Mouse (Mus musculus): ENCODE data around the gene Tpst2. TPM values are rescaled to one million over a fixed set of nuclear protein-coding genes. Genes with fewer than 3 reads are reported as not detected.

Gene Tpst2
- total RNA-seq, 4 experiments from 2014 or later: 143 to 211 (median 173) TPM

DNA sequence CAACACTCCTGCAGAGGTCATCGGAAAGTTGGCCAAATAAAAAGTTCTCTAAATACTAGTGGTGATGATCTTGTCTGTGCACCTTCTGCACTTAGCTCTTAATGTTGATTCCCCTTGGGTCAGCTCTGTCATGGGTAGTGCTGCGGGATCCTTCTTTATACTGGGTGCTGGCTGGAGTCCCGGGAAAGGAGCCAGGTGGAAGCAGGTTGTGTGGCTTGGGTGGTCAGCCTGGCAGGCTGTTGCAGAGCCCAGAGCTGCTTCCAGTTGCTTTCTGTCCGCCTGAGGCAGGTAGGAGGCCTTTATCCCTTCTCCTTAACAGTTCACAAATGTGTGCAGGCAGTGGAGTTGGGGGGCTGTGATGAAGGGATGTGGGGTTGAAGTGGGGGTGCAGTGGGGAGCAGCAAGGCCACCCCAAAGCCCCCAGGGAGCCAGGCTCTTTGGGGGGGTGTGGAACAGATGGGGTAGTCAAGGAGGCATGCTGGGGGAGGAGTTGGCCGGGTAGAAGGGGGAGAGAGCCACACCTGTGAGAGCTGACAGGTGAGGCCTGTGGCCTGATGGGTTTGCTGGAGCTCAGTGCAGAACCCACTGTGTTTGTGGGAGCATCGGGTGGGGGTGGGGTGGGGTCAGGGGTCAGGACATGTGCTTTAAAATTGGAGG, 5.8 kb downstream of the Tpst2 start:
- DNase-seq: no peak

DNA sequence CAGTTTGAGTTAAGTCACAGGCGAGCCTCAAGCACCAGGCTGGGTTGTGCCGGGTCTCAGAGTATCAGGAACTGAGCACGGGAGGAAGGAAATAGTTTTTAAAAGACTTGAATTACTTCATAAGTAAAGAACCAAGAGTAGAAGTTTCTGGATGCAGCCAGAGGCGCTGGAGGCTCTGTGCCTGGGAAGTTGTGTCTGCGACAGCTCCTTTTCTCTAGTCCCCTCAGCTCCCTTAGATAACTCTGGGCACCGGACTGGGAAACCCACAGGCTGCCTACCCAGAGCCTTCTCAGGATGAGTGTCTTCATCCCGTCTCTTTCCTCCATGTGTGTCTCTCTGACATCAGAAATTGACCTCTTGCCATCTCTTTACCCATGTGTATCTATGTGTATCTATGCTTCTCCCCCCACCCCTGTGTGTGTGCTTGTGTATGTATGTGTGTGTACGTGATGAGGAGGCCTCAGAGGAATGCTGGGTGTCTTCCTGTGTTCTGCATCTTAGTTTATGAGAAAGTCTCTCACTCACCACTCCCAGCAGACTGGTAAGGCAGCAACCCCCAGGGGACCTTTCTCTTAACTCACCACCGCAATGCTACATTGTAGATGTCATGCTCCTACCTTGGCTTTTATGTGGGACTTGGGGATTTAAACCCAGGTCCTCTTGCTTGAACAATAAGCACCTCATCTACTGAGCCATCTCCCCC, 6.4 kb downstream of the Tpst2 start:
- no peak for DNase-seq

DNA sequence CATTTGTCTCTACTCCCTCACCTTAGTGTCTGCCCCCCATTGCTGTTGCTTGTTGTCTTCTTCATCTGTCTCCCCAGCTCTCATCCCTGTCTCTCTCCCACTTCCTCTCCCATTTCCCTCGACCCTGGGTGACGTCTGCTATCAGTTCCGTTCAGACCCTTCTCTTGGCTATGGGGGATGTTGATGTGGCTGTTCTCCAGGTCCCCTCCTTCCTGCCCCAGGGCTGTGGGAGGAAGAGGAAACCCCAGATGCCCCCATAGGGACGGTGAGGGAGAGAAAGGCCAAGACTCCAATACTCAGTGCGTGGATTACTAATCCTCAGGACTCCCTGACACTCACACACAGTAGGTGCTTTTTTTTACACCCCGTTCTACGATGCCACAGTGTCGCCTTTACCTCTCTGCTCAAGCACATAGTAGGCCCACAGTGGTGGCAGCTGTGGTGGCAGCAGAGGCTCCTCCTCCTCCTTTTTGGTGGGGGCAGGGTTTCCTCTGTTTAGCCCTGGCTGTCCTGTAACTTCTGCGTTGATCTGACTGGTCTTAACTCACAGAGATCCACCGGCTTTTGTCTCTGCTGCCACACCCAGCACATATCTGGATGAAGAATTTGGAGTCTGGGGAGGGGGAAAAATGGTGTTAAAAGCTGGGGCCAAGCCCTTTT, 7.2 kb downstream of the Tpst2 start:
- no peak for DNase-seq

DNA sequence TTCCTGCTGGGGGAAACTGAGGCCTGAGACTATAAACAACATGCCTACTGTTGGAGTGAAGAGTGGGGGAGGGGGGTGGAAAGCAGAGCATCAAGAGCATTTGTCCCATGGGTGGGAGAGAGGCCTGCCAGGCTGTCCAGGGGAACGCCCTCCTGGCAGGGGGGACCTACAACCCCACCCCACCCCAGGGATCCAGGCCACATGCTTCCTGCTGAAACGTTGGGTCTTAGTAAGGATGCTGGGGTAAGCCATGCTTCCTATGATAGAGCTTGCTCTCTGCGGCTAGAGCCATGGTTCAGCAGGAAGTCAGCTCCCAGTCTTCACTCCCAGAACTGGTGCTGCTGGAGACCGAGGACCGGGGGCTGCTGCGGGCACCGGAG, 7.7 kb downstream of the Tpst2 start:
- DNase-seq: no peak

DNA sequence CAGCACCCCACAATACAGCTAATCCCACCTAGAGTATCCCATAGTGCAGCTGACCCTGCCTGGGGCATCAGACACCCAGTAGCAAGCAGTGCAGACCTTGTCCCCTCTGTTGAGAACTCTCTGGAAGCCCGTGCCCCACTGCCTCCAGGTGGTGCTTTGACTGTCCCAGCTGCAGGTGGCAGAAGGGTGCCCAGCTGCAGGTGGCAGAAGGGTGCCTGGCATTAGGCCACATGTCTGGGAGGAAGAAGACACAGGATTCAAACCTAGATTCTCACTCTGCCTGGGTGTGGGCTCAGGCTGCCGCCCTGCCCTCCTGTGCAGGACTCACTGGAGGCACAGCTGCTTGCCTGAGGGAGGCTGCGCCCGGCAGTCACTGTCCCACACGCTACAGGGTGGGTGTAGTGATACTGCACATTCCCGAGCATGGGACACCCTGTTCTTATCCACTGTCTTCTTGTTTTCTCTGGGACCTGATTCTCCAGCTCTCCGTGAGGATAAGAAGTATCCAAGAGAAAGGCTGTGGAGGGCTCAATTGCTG, 9.1 kb downstream of the Tpst2 start:
- DNase-seq: no peak

DNA sequence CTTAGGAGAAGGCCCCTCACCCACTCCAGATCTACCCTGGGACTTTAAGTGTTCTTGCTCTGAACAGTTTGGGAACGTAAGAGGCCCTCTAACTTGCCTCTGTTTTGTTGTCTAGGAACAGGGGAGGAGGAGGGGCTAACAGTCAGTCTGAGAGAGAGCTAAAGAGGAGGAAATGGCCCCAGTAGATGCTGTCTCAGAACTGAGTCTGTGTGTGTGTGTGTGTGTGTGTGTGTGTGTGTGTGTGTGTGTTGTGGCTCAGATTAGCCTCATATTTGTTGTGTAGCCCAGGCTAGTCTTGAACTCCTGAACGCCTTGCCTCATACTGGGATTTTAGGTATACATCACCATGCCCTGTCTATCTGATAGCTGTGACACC, 10.1 kb downstream of the Tpst2 start:
- no peak for DNase-seq

DNA sequence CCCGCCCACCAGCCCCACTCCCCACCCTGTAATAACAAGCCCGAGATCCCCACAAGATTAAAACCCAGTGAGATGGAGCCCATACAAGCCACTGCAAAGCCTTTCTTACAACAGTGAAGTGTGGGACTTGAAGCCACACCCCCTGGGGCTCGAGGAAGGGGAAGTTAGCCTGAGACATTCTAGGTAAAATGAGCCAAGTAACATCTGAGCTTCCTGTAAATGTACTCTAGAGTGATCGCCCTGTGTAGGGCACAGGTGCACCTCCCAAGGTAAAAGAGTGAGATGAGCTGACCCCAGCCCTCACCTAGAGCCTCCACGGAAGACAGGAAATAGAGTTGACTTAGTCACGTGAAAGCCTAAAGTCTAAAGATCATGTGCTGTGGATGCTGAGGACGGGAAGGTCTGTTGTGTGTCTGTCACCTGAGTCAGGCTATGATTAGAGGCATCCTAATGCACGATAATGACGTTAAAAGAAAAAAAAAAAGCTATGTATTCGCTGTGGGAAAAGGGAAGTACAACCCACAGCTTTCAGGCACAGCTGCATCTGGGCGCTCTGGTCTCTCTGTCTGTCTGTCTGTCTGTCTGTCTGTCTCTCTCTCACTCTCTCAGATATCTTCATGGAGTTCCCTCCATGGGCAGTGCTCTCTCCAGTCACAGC, 10.6 kb downstream of the Tpst2 start:
- no peak for DNase-seq

DNA sequence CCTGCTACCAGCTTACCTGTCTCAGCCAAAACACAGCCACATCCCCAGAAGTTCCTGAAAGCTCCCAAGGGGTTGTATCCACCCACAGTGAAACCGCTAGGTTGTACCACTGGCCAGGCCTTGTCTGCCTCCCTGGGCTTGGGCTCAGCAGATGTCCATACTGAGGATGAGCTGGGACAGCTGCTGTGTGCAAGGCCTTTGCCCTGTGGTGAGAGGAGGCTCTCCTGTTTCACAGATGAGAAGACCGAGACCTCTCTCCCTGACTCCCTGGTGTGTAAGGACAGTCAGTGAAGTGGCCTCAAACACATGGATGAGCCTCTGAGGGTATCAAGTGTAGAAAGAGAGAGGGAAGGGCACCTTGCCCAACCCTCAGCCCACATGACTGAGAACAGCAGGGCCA, 11.2 kb downstream of the Tpst2 start:
- no peak for DNase-seq

DNA sequence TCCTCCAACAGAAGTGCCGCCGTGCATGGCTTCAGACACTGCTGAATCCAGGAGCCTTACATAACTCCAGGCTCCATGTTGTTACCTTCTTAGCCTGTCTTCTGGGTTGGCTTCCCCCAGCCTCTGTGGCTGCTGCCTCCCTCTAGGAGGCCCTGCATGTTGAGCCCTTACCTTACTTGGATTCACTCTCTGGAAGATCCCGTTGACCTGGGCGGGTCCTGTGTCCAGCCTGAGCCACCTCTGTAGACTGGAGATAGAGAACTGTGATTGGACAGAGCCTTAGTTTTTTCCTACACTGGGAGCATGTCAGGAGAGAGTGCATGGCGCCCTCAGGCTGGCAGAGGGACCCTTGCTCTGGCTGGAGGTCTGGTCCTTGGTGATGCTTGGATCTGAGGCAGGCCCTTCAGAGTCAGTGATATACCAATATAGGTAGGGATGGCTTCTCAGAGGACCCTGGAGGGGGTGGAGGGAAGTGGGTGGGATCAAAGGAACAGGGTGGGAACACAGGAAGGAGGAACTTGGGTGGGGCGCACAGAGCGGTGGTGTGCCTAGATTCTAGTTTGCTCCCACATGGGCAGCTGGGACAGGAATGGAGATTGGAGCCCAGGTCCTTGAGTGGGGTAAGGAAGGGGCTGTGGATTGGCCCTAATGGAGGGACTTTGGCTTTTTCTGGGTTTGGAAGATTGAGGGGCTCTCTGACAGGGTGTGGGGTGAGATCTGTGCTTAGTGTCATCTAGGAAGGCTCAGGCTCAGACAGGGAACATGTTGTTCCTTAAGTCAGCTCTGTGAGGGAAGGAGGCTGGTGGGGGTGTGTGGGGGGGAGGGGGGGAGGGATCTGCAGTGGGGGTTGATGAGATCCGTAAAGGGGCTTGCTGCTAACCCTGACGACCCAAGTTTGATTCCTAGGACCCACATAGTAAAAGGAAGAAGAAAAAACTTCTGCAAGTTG, 12.0 kb downstream of the Tpst2 start:
- no peak for DNase-seq

DNA sequence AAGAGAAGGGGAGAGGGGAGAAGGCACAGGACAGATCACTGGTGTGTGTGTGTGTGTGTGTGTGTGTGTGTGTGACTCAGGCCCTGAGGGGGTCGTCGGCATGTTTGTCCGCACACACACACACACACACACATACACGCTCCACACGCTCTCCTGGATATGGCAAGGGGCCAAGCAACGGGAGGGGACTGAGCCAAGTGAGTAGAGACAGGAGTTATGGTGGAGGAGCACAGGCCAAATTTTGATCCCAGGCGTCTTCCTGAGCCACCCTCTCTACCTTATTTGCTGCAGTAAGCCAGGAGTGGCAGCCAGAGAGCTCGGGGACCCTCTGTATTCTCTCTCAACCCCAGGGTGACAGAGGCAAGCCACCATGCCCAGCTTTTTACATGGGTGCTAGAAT, 12.7 kb downstream of the Tpst2 start:
- DNase-seq: no peak

DNA sequence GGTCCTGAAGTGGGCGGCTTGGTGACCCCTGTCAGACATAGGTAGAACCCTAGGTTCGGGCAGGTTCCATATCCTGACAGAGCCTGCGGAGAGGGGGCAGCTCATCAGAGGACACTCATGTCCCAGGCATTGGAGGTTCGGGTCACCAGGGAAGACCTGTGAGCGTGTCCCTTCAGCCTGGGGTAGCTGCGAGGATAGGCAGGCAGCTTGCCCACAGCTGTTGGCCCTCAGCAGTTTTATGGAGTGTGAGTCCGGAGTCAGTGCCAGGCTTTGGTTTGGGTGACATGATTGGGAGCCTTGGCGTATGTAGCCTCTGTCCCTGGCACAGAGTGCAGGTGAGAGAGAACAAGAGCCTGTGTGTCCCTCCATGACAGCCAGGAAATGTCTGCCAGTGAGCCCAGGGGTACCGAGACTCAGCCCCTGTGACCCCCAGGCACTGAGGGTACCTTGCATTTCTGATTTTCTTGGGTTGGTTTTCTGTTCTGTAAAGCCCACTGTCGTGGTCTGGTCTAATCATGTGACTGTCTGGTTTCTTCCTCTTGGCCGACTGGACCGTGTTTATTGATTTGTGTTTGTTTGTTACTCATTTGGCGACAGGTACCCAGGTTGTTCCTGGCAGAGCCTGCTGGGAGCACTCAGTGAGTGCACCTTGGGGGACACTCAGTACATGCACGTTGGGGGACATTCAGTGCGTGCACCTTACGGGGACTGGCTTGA, 13.5 kb downstream of the Tpst2 start:
- no peak for DNase-seq

DNA sequence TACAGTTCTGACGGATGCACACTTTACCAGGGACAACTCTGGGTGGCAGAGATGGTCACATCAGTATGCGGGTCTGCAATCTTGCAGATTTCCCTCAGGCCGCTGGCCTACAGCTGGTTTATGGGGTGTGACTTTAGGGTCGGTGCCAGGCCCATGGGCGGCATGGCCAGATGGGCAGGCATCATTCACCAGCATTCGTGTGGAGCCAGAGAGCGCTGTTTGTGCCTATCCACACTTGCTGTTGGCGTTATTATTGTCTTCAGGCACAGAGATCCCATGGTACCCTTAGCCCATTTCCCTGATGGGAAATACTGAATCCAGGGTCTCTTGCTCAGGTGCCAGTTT, 14.0 kb downstream of the Tpst2 start:
- no peak for DNase-seq

DNA sequence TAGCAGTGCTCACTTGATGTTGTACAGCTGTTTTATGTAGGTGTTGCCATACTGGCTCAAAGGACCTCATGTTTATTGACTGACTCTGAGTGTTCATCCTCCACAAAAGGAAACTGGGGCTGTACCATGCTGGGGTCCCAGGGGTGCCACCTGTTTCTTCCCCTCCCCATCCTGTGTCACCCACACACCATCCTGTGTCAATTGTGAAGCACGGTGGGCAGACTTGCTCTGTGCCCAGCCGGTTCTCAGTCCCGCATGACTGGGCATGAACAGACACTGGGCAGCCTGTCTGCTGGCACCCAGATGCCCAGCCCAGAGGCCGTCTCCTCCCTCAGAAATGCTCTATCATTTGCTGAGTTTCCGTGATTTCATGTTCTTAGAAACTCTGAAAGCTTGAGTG, 15.4 kb downstream of the Tpst2 start:
- DNase-seq: no peak

DNA sequence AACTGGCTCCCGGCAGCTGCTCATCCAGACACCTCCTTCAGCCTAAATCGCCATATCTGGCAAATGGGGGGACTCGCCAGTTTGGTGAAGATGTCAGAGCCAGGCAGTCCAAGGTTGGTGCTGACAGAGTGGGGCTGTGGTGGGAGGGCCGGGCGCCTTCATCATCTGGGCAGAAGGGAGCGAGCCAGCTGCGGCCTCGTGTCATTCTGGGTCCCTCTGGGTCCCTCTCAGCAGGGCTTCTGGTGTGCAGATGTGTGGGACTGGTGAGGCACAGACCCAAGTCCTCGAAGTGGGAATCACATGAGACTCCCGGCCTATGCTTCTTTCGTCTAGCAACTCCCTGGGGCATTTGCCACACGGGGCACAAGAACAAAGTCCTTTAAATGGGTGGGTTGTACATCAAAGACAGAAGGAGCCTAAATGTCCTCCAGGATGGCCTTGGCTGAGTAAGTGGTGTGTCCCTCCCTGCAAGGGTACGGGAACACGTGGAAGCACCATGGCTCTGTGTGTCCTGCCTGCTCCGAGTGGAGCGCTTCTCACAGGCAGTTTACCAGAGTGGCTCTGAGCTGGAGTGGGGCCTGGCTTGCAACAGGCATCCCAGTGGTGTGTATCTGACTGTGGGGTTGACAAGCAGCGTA, 16.0 kb downstream of the Tpst2 start:
- peak; percentile 78 for DNase-seq

DNA sequence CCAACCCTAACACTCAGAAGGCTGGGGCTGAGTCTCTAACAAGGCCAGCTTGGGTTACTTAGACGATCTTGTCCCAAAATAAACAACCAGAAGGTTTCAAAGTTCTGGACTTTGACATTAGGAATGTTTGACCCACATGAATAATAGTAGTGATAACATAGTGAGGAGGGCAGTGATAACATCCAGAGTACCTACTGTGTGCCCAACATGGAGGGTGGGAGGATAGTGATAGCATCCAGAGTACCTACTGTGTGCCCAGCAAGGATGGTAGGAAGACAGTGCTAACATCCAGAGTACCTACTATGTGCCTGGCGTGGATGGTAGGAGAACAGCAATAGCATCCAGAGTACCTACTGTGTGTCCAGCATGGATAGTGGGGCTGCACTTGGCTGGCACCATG, 17.3 kb downstream of the Tpst2 start:
- DNase-seq: no peak

DNA sequence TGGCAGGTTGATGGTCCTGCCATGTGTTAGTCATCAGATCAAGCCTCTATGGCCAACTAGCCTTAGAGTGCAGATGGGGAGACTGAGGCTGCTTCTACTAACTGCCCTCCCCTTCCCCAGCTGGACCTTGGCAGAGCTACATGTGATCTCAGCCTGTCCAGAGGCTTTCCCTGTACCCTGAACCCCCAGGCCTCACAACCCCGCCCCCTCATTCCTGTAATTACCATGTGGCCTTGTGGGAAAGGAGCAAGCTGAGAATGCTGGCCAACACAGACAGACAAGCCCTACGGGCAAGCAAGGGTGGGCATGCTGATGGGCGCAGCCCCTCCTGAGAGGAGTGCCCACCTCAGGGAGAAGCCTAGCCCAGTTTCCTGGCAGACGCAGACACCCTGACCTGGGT, 18.2 kb downstream of the Tpst2 start:
- DNase-seq: no peak

DNA sequence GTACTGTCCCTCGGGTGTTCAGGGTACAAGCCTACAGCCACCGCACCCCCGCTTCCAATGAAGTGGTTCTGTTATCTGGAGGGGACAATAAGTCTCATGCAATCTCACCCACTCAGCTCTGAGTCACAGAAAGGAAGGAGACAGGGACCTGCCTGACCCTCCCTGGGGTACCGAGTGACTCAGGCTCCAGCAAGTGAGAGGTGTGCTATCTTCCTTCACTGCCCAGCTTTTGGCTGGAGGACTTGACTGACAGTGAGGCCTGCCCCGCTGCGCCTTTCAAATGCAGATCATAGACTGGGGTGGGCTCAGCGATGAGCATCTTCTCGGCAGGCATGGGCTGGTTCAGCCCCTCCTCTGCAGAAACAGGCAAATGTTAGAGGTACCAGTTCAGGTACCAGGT, 18.7 kb downstream of the Tpst2 start:
- DNase-seq: peak; percentile 73

DNA sequence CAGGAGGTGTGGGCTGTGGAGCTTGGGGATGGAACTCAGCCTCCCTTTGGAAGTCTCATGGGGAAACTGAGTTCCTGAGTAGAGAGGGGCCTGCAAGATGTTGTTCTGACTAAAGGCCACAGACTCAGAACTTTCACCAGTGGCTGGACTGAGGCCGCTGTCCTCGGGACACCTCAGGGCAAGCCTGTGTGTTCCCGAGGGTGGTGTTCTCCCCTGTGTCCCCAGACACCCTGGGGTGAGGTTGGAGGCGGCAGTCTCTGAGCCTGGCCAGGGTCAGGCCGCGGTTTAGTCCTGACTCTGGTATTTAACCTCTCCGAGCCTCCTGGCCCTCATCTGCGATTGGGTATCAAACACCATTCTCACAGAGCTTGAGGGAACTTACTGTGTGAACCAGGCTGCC, 19.1 kb downstream of the Tpst2 start:
- DNase-seq: no peak

DNA sequence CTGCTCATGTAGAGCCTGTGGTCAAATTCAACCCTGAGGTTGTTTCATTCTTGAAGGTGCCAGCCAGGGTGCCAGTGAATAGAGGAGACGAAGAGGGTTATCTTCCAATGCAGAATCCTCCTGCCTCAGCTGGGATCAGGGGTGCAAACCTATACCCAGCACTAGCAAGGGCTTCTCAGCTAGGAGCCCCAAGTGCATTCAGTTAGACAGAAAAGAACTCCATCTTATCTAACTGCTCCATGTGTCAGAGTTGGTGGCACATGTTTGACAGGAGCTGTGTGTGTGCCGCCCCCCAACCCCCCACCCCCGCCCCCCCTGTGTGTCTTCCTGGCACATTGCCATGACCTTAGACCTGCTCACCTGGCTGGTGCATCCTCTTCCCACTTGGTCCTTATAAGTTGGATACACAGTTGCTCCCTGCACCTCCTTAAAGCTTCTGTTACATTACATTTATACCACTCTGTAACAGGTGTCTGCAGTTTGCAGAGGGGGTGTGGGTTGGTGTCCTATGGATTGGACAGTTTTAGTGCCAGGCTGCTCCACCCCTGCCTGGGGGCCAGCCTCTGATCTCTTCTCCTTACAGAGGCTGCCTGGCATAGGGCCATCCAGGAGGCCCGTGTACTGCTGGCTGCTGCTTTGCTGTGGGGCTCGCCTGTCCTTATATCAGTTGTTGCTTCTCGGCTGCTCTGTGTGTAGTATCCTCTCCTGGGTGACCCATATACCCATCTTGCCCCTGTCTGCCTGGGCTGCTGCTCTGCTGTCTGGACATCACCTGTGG, 20.1 kb downstream of the Tpst2 start:
- DNase-seq: no peak

DNA sequence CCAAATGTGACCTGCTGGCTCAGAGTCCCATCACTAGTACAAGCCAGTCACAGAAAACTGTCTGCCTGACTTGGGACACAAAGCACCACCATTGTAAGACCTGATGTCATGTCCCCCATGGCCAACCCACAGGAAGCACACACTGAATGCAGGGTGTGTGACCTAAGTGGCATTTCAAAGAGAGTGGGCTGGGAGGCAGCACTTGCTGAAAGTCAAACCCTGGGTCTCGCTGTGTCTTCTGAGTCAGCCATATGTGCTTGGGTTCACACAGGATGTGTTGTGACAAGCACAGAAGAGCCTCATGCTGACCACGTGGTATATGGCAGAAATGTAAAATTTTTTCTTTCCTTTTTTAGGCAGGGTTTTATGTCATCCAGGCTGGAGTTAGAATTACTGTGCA, 20.8 kb downstream of the Tpst2 start:
- DNase-seq: no peak
